Mouse (Mus musculus): Measurements from ENCODE around the gene Gm49387.

Gene Gm49387

GRCm38 (mm10) chr14:31576846-31577697 lies 63.6 kb downstream of the Gm49387 start:
- DNase-seq (ENCODE audit: extremely low spot score, low spot score) = no peak

- DNase-seq (ENCODE audit: extremely low spot score, low spot score) = no peak
Measured at GRCm38 (mm10) chr14:31575866-31576265, 64.8 kb downstream of the Gm49387 start.

DNA sequence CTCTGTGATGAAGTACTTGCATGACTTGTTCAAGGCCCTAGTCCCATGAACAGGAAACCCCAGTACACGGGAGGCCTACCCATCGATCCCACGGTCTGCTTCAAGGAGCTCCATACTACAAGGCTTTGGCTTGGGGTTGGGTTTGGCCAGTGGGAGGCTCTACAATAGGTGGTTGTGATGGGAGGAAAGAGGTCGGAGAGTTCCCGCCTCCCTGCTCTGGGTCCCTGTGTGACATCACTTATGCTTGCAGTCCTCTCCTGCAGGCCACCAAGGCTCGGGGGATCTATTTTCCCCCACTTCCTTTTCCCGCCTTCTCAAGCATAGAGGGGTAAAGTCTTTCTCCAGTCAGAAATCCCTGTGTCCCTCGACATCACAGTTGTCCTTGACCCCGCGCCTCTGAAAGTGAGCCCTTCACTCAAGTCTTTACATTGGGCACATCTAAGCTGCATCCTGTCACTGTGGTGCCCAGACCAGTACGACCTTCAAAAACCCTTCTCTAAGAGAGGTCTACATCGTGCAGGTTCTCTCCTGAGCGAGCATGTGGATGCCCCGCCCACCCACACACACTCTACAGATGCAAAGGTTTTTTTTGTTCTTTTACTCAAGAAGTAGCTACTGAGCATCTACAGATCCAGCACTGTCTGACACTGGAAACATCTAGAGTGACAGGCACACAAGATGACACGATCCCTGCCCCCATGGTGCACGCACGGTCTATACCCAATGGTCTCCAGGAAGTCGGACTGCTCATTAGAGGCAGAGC lies 65.6 kb downstream of the Gm49387 start:
- DNase-seq (ENCODE audit: extremely low spot score, low spot score) = no peak

GRCm38 (mm10) chr14:31572561-31573175 lies 68.0 kb downstream of the Gm49387 start:
- no peak for DNase-seq (ENCODE audit: extremely low spot score, low spot score)

DNA sequence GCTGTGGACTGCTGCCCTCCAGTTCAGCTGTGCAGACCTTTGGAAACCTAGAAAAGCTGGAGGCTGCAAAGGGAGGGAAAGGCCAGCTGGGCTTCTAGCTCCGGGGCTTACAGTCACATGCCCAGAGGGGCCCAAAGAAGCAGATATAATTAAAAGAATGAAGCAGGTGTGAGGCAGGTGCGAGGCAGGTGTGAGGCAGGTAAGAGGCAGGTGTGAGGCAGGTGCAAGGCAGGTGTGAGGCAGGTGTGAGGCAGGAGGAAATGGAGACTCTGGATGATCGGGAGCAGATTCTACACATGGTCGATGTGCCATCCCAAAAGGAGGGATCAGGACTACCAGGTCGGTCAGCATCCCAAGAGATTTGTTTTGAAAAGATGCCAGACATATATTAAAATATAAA lies 69.3 kb downstream of the Gm49387 start:
- no peak for DNase-seq (ENCODE audit: extremely low spot score, low spot score)

- DNase-seq (ENCODE audit: extremely low spot score, low spot score) = no peak
Measured at GRCm38 (mm10) chr14:31570131-31570951, 70.3 kb downstream of the Gm49387 start.

DNA sequence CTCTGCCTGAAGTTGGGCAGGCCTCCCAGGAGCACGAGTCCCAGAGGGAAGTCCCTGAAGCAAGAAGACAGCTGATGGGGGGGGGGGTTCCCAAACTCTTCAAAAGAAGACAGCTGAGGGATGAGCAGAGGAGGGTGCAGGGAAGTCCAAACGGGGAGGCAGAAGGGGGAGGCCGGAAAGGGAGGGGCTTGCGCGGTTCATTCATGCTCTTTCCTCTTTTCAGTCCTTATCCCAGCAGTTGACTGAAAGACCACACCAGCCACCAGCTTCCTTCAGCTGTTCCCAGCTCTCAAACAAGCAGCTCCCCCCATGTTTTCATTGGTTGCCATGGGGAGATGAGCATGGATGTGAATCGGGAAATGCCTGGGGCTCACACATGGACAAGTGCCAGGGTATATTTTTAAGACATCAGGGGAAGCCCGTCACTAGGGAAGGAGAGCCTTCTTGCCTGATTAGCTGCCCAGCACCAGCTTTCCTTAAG lies 71.5 kb downstream of the Gm49387 start:
- DNase-seq (ENCODE audit: extremely low spot score, low spot score) = no peak

GRCm38 (mm10) chr14:31565478-31566212 lies 75.0 kb downstream of the Gm49387 start:
- no peak for DNase-seq (ENCODE audit: extremely low spot score, low spot score)

GRCm38 (mm10) chr14:31564452-31565179 lies 76.1 kb downstream of the Gm49387 start:
- peak; percentile 42 for DNase-seq (ENCODE audit: extremely low spot score, low spot score)

GRCm38 (mm10) chr14:31560886-31561285 lies 79.8 kb downstream of the Gm49387 start:
- DNase-seq (ENCODE audit: extremely low spot score, low spot score) = no peak

GRCm38 (mm10) chr14:31559216-31559615 lies 81.5 kb downstream of the Gm49387 start:
- DNase-seq (ENCODE audit: extremely low spot score, low spot score) = no peak

- no peak for DNase-seq (ENCODE audit: extremely low spot score, low spot score)
Measured at GRCm38 (mm10) chr14:31557784-31558183, 82.9 kb downstream of the Gm49387 start.

DNA sequence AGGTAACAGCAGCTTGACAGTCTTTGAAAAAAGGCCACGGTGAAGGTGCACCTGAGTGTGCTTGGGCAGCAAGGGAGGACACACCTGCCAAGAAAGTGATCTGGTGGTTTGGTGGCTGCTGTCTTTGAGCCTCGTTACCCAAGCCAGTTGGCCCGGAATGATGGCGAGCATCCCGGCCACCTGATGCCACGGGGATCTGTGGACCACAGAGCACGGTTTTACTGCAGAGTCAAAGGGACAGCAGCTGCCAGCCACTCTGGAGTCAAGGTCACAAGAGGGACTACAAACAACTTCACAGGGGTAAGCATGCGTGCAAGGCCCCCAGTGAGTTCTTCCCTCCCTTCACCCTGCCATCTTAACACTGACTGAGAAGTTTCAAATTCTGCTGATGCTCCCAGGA lies 83.4 kb downstream of the Gm49387 start:
- DNase-seq (ENCODE audit: extremely low spot score, low spot score) = no peak

GRCm38 (mm10) chr14:31556526-31557260 lies 84.0 kb downstream of the Gm49387 start:
- DNase-seq (ENCODE audit: extremely low spot score, low spot score) = no peak

GRCm38 (mm10) chr14:31555963-31556434 lies 84.7 kb downstream of the Gm49387 start:
- no peak for DNase-seq (ENCODE audit: extremely low spot score, low spot score)

DNA sequence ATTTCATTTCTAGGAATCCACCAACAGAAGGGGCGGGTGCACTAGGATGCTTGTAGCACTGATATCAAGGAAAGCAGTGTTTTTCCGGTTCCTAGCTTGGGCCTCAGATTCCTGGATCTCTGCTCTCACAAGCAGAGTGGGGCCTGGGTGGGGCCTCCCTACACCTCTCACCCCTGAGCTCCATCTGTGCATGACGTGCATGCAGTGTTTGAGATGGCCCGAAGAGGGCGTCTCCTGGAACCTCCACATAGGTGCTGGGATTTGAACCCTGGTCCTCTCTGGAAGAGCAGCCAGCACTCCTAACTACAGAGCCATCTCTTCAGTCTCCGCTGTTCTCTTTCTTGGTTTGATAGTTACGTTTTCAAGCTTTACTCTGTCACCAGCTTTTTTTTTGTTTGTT lies 85.7 kb downstream of the Gm49387 start:
- DNase-seq (ENCODE audit: extremely low spot score, low spot score) = no peak

GRCm38 (mm10) chr14:31543885-31544442 lies 96.7 kb downstream of the Gm49387 start:
- DNase-seq (ENCODE audit: extremely low spot score, low spot score) = no peak

DNA sequence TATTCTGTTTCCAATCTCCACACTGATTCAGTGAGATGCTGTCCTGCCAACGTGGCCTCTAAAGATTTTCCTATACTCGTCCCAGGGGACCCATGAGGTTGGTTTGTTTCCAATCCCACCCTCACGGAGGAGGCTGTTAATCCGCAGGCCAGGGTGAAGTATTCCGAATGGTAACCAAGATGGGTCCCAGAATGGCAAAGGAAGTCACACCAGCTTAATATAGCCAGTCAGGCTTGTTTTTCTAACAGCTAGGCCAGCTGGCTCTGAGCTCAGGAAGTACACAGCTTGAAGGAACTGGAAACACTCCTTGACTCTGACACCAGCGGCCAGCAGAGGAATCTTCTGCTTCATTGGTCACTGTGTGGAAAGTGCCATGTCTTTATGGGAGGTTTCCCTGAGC lies 103.4 kb downstream of the Gm49387 start:
- DNase-seq (ENCODE audit: extremely low spot score, low spot score) = no peak

DNA sequence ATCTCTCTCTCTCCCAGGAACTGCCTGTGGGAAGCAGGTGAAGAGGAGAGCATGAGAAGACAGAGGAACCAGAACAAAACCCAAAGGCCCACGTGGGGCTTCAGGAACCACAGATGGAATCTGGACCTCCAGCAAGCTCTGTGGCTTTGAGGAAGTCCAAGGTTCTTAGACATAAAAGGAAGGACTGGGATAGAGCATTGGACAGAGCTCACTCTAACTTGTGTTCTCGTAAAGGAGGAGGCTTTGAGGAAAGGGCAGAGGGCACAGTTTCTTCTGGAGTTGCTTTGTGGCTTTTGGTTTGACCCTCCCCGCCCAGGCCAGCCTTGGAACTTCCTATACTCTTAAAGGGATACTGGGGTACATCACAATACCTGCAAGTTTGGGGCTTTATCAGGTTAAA lies 108.0 kb downstream of the Gm49387 start:
- no peak for DNase-seq (ENCODE audit: extremely low spot score, low spot score)
